Comparison of ENCODE assay signal across 28 mouse cellular contexts in genomic region chr7:66445117-66445905, GRCm38 (mm10). TPM values are rescaled to one million over a fixed set of nuclear protein-coding genes. Genes with fewer than 3 reads are reported as not detected.
DNase-seq lines count a peak whose midpoint lies in the region; ATAC-seq and TF ChIP-seq lines count a peak whose summit lies in the region.
"Had no signal": no experiment of that assay in that cellular context is flagged by ENCODE, and none has a peak within 500 bp of the region (broad histone marks: within the 10 kb centered on the region; RNA-seq: fewer than 3 reads in every experiment).

No protein-coding gene starts in this region.

- no peak for TF ChIP-seq CTCF in hindbrain, postnatal 0 days (IDR thresholded peaks at IDR 0.05; ENCODE audit: low read depth)
- no peak for TF ChIP-seq CTCF in lung, adult 2 months (IDR thresholded peaks at IDR 0.05; ENCODE audit: insufficient read depth, low read length)

- ATAC-seq in forebrain, embryonic 13.5 days: no peak
- ATAC-seq in hindbrain, embryonic 11.5 days (ENCODE audit: low FRiP score): no peak
- ATAC-seq in hindbrain, postnatal 0 days: no peak
- 0 out of 2 replicates have a peak, but pooled peaks have one; percentile 4 for ATAC-seq in midbrain, embryonic 13.5 days
- no peak for ATAC-seq in midbrain, embryonic 14.5 days (ENCODE audit: low FRiP score, low TSS enrichment)
- ATAC-seq: midbrain, embryonic 16.5 days had no signal

- no peak for TF ChIP-seq POLR2A in lung, adult 2 months (IDR thresholded peaks at IDR 0.05; ENCODE audit: borderline replicate concordance, extremely low read depth, low read depth, low read length)

- no peaks in the 10 kb centered on the region for H3K36me3 ChIP-seq in forebrain, embryonic 10.5 days (replicated peaks)
- no peaks in the 10 kb centered on the region for H3K36me3 ChIP-seq in forebrain, embryonic 13.5 days (ENCODE audit: poor library complexity, severe bottlenecking)
- H3K36me3 ChIP-seq in hindbrain, embryonic 11.5 days (ENCODE audit: control insufficient read depth, insufficient read depth, low read length): no peaks in the 10 kb centered on the region
- no peaks in the 10 kb centered on the region for H3K36me3 ChIP-seq in hindbrain, postnatal 0 days (ENCODE audit: insufficient read depth, low read length)
- H3K36me3 ChIP-seq in midbrain, embryonic 13.5 days: no peaks in the 10 kb centered on the region
- H3K36me3 ChIP-seq in midbrain, embryonic 14.5 days (ENCODE audit: control insufficient read depth, insufficient read depth, low read length): no peaks in the 10 kb centered on the region
- H3K36me3 ChIP-seq: forebrain, embryonic 12.5 days; G1E; heart, embryonic 13.5 days; hindbrain, embryonic 12.5 days; kidney, embryonic 15.5 days; neural tube, embryonic 12.5 days had no signal

- H3K27ac ChIP-seq in forebrain, embryonic 10.5 days: peak overlapping the region; percentile 66
- H3K27ac ChIP-seq in forebrain, embryonic 13.5 days: no peak overlapping the region
- H3K27ac ChIP-seq in hindbrain, embryonic 11.5 days (ENCODE audit: low read depth, low read length): 0 out of 2 replicates have a peak overlapping the region, but pooled peaks have one; percentile 4
- H3K27ac ChIP-seq in hindbrain, postnatal 0 days: no peak overlapping the region
- no peak overlapping the region for H3K27ac ChIP-seq in midbrain, embryonic 13.5 days
- no peak overlapping the region for H3K27ac ChIP-seq in midbrain, embryonic 14.5 days (replicated peaks; ENCODE audit: low read depth, low read length)
- H3K27ac ChIP-seq: forebrain, embryonic 12.5 days; heart, embryonic 13.5 days; hindbrain, embryonic 12.5 days; kidney, embryonic 15.5 days; liver, embryonic 14.5 days; neural tube, embryonic 12.5 days had no signal

- H3K9ac ChIP-seq in forebrain, embryonic 13.5 days: no peak overlapping the region
- H3K9ac ChIP-seq in hindbrain, embryonic 11.5 days (ENCODE audit: low read depth, low read length): no peak overlapping the region
- no peak overlapping the region for H3K9ac ChIP-seq in hindbrain, postnatal 0 days (replicated peaks; ENCODE audit: low read length)
- no peak overlapping the region for H3K9ac ChIP-seq in midbrain, embryonic 13.5 days (replicated peaks)
- no peak overlapping the region for H3K9ac ChIP-seq in midbrain, embryonic 14.5 days (replicated peaks; ENCODE audit: low read length)
- H3K9ac ChIP-seq: forebrain, embryonic 12.5 days; heart, embryonic 13.5 days; hindbrain, embryonic 12.5 days; kidney, embryonic 15.5 days; liver, embryonic 14.5 days; lung, embryonic 14.5 days; neural tube, embryonic 12.5 days had no signal

- peaks cover 38% of the 10 kb centered on the region for H3K27me3 ChIP-seq in forebrain, embryonic 10.5 days (ENCODE audit: poor library complexity, severe bottlenecking)
- no peaks in the 10 kb centered on the region for H3K27me3 ChIP-seq in forebrain, embryonic 13.5 days
- no peaks in the 10 kb centered on the region for H3K27me3 ChIP-seq in hindbrain, embryonic 11.5 days (ENCODE audit: control insufficient read depth, insufficient read depth, low read length)
- no peaks in the 10 kb centered on the region for H3K27me3 ChIP-seq in hindbrain, postnatal 0 days (ENCODE audit: insufficient read depth, low read length)
- no peaks in the 10 kb centered on the region; the same call in 1 of the 2 replicates for H3K27me3 ChIP-seq in midbrain, embryonic 13.5 days
- no peaks in the 10 kb centered on the region for H3K27me3 ChIP-seq in midbrain, embryonic 14.5 days (ENCODE audit: control insufficient read depth, insufficient read depth, low read length)
- H3K27me3 ChIP-seq: heart, embryonic 13.5 days; kidney, embryonic 15.5 days; neural tube, embryonic 12.5 days had no signal

- H3K4me3 ChIP-seq in forebrain, embryonic 10.5 days: no peak overlapping the region
- H3K4me3 ChIP-seq in forebrain, embryonic 13.5 days: no peak overlapping the region
- H3K4me3 ChIP-seq in hindbrain, embryonic 11.5 days (ENCODE audit: low read depth, low read length): no peak overlapping the region
- H3K4me3 ChIP-seq in hindbrain, postnatal 0 days (ENCODE audit: low read length): no peak overlapping the region
- no peak overlapping the region for H3K4me3 ChIP-seq in midbrain, embryonic 13.5 days (replicated peaks)
- no peak overlapping the region for H3K4me3 ChIP-seq in midbrain, embryonic 14.5 days (replicated peaks; ENCODE audit: low read depth, low read length)
- H3K4me3 ChIP-seq in lung, adult 2 months (replicated peaks; ENCODE audit: extremely low read depth, low read depth, low read length): no peak overlapping the region
- H3K4me3 ChIP-seq: forebrain, embryonic 12.5 days; heart, embryonic 13.5 days; hindbrain, embryonic 12.5 days; kidney, embryonic 15.5 days; myocyte; neural tube, embryonic 12.5 days had no signal

- H3K9me3 ChIP-seq in forebrain, embryonic 10.5 days: no peaks in the 10 kb centered on the region
- H3K9me3 ChIP-seq in forebrain, embryonic 13.5 days (replicated peaks): no peaks in the 10 kb centered on the region
- H3K9me3 ChIP-seq in hindbrain, embryonic 11.5 days (ENCODE audit: control insufficient read depth, low read length): no peaks in the 10 kb centered on the region
- no peaks in the 10 kb centered on the region for H3K9me3 ChIP-seq in hindbrain, postnatal 0 days (ENCODE audit: low read length)
- H3K9me3 ChIP-seq in midbrain, embryonic 13.5 days: no peaks in the 10 kb centered on the region
- H3K9me3 ChIP-seq in midbrain, embryonic 14.5 days (ENCODE audit: control insufficient read depth, low read length): no peaks in the 10 kb centered on the region
- H3K9me3 ChIP-seq: forebrain, embryonic 12.5 days; G1E; heart, embryonic 13.5 days; hindbrain, embryonic 12.5 days; kidney, embryonic 15.5 days had no signal

- peaks cover 43% of the 10 kb centered on the region for H3K4me1 ChIP-seq in forebrain, embryonic 10.5 days
- H3K4me1 ChIP-seq in forebrain, embryonic 13.5 days: peaks cover 12% of the 10 kb centered on the region; the same call in 1 of the 2 replicates
- H3K4me1 ChIP-seq in hindbrain, embryonic 11.5 days (replicated peaks; ENCODE audit: control insufficient read depth, insufficient read depth, low read length): no peaks in the 10 kb centered on the region
- peaks cover 7% of the 10 kb centered on the region; the same call in 1 of the 2 replicates for H3K4me1 ChIP-seq in hindbrain, postnatal 0 days (ENCODE audit: insufficient read depth, low read length)
- peaks cover 17% of the 10 kb centered on the region for H3K4me1 ChIP-seq in midbrain, embryonic 13.5 days (replicated peaks)
- 0 out of 2 replicates have a peak, but pooled peaks cover 3% of the 10 kb centered on the region for H3K4me1 ChIP-seq in midbrain, embryonic 14.5 days (ENCODE audit: control insufficient read depth, insufficient read depth, low read length)
- H3K4me1 ChIP-seq in lung, adult 2 months (ENCODE audit: control insufficient read depth, insufficient read depth, low read length): no peaks in the 10 kb centered on the region

- WGBS in forebrain, embryonic 10.5 days: 14% methylated on average over 11 of the region's 11 CpGs
- WGBS in forebrain, embryonic 13.5 days: 12% methylated on average over 11 of the region's 11 CpGs
- 32% methylated on average over 11 of the region's 11 CpGs for WGBS in hindbrain, embryonic 11.5 days
- WGBS in hindbrain, postnatal 0 days: 35% methylated on average over 11 of the region's 11 CpGs
- WGBS in midbrain, embryonic 13.5 days: 26% methylated on average over 11 of the region's 11 CpGs
- WGBS in midbrain, embryonic 14.5 days: 29% methylated on average over 11 of the region's 11 CpGs
- 51% methylated on average over 11 of the region's 11 CpGs for WGBS in lung, adult 2 months

- no peak for DNase-seq in forebrain, embryonic 10.5 days (ENCODE audit: extremely low spot score, low spot score)
- DNase-seq in hindbrain, embryonic 11.5 days (ENCODE audit: low spot score): no peak
- DNase-seq in hindbrain, postnatal 0 days (ENCODE audit: low spot score): no peak
- no peak for DNase-seq in midbrain, embryonic 14.5 days
- no peak for DNase-seq in left cerebral cortex, adult 18-20 months (ENCODE audit: low spot score in 2 of 2)
- DNase-seq in lung, adult 2 months: no peak
- DNase-seq: cerebellum, adult 8-10 months; cerebellum, postnatal 25 days; gastrocnemius, postnatal 25 days; heart, adult 18-20 months; kidney, adult 18-20 months; kidney, postnatal 25 days; liver; lung, embryonic 14.5 days; lung, postnatal 14 days; thymus, adult 2 months; thymus, postnatal 36 days had no signal

- H3K4me2 ChIP-seq in forebrain, embryonic 13.5 days: no peak overlapping the region
- H3K4me2 ChIP-seq in hindbrain, embryonic 11.5 days (replicated peaks; ENCODE audit: low read depth, low read length): no peak overlapping the region
- no peak overlapping the region for H3K4me2 ChIP-seq in hindbrain, postnatal 0 days (ENCODE audit: low read depth, low read length)
- no peak overlapping the region for H3K4me2 ChIP-seq in midbrain, embryonic 13.5 days (replicated peaks)
- H3K4me2 ChIP-seq in midbrain, embryonic 14.5 days (ENCODE audit: low read length): no peak overlapping the region
- H3K4me2 ChIP-seq: forebrain, embryonic 12.5 days; heart, embryonic 13.5 days; hindbrain, embryonic 12.5 days; kidney, embryonic 15.5 days; lung, embryonic 14.5 days; neural tube, embryonic 12.5 days had no signal

RNA-seq across cellular contexts. Expression of gene Aldh1a3, which starts 18.0 kb away (rescaled TPM):
- 30.4 and 30.6 TPM in 2 replicates for polyA plus RNA-seq in forebrain, embryonic 10.5 days (2016; fragmentation: Nextera tagmentation; extraction: Ambion mirVana)
- polyA plus RNA-seq in forebrain, embryonic 13.5 days (2015; fragmentation: Nextera tagmentation; extraction: Ambion mirVana): 3.4 and 4.6 TPM in 2 replicates
- polyA plus RNA-seq in hindbrain, embryonic 11.5 days (2014; fragmentation: Nextera tagmentation; extraction: Ambion mirVana): 1.3 and 4.2 TPM in 2 replicates
- total RNA-seq in hindbrain, postnatal 0 days (2014; rRNA removed): 3.3 and 4.6 TPM in 2 replicates
- 3.5 and 3.7 TPM in 2 replicates for polyA plus RNA-seq in hindbrain, postnatal 0 days (2015; fragmentation: Nextera tagmentation; extraction: Ambion mirVana)
- polyA plus RNA-seq in midbrain, embryonic 13.5 days (2015; fragmentation: Nextera tagmentation; extraction: Ambion mirVana): 0.71 and 0.93 TPM in 2 replicates
- 0.63 and 0.87 TPM in 2 replicates for polyA plus RNA-seq in midbrain, embryonic 14.5 days (2014; fragmentation: Nextera tagmentation; extraction: Ambion mirVana)
- 1 to 10 TPM in 1 of 2 experiments, under 1 TPM in 1; 0.88 to 1.0 TPM for total RNA-seq in left cerebral cortex, adult 18-20 months (2021)
- 0.41 and 0.53 TPM in 2 replicates for polyA plus RNA-seq in lung, adult 2 months (2012; rRNA removed)
- polyA plus RNA-seq: G1E had no signal

RNA-seq across cellular contexts. Expression of gene Lrrk1, which starts 57.2 kb away (rescaled TPM):
- 5.8 TPM in 2 replicates for polyA plus RNA-seq in forebrain, embryonic 10.5 days (2016; fragmentation: Nextera tagmentation; extraction: Ambion mirVana)
- polyA plus RNA-seq in forebrain, embryonic 13.5 days (2015; fragmentation: Nextera tagmentation; extraction: Ambion mirVana): 2.0 and 2.1 TPM in 2 replicates
- 2.9 and 3.2 TPM in 2 replicates for polyA plus RNA-seq in hindbrain, embryonic 11.5 days (2014; fragmentation: Nextera tagmentation; extraction: Ambion mirVana)
- 3.1 and 4.1 TPM in 2 replicates for total RNA-seq in hindbrain, postnatal 0 days (2014; rRNA removed)
- polyA plus RNA-seq in hindbrain, postnatal 0 days (2015; fragmentation: Nextera tagmentation; extraction: Ambion mirVana): 2.5 and 2.6 TPM in 2 replicates
- polyA plus RNA-seq in midbrain, embryonic 13.5 days (2015; fragmentation: Nextera tagmentation; extraction: Ambion mirVana): 2.8 and 2.9 TPM in 2 replicates
- 1.3 and 3.6 TPM in 2 replicates for polyA plus RNA-seq in midbrain, embryonic 14.5 days (2014; fragmentation: Nextera tagmentation; extraction: Ambion mirVana)
- total RNA-seq in left cerebral cortex, adult 18-20 months (2021): 1 to 10 TPM; 4.3 TPM
- polyA plus RNA-seq in lung, adult 2 months (2012; rRNA removed): 69.1 and 76.4 TPM in 2 replicates
- polyA plus RNA-seq: G1E had no signal

Comparison
In these comparisons a context has a peak if more than half of its experiments do, and no peak if none do; other contexts are left out.
1. H3K27ac ChIP-seq: peak in forebrain, embryonic 10.5 days (single experiment) and hindbrain, embryonic 11.5 days (single experiment); none in forebrain, embryonic 13.5 days (single experiment), hindbrain, postnatal 0 days (single experiment), midbrain, embryonic 13.5 days (single experiment) and midbrain, embryonic 14.5 days (single experiment).
2. RNA of gene Lrrk1, which starts 57.2 kb away (polyA plus RNA-seq): 69.1 to 76.4 TPM in lung, adult 2 months; 5.8 TPM in forebrain, embryonic 10.5 days, 1.3 to 3.6 TPM in midbrain, embryonic 14.5 days, 2.8 to 2.9 TPM in midbrain, embryonic 13.5 days, 2.9 to 3.2 TPM in hindbrain, embryonic 11.5 days, 2.5 to 2.6 TPM in hindbrain, postnatal 0 days and 2.0 to 2.1 TPM in forebrain, embryonic 13.5 days; every median in the first group is over 10 times any median in the second.